Mouse (Mus musculus): ENCODE data around the gene Ptpn6. TPM values are rescaled to one million over a fixed set of nuclear protein-coding genes. Genes with fewer than 3 reads are reported as not detected.
A peak's percentile ranks its signal among the peaks of the same experiment; 100 is the strongest.

Ptpn6 gene
- polyA plus RNA-seq, 1 experiment from 2014 or later: 21.3 TPM

DNA sequence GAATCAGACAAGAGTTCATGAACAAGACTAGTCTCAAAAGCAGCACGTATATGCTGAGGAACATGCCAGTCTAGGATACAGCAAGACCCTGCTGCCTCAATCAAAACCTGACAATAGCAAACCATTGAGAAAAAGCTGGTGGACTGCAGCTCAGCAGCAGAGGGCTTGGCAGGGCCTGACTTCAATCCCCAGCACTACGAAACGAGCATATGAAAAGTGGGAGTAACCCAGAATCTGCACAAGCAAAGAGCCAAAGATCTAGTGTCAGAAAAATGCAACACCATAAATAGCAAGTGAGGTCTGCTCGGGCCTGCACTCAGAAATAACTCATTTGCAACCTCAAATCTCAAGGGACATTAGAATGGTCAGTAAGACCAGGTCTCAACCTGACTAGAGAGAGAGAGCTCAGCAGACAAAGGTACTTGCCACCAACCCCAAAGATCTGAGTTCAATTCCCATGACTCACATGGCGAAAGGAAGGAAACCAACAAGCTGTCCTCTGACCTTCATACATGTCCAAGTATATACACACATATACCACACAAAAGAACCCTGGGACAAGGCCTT lies 32.4 kb downstream of the Ptpn6 start:
- no peak for ATAC-seq (ENCODE audit: low read depth)
- no peak overlapping the region for H3K4me2 ChIP-seq (ENCODE audit: low read depth, low read length)
- peaks cover 31% of the 10 kb centered on the region for H3K36me3 ChIP-seq (ENCODE audit: control insufficient read depth, insufficient read depth, low read length)
- H3K27ac ChIP-seq (ENCODE audit: low read length): no peak overlapping the region
- no peak overlapping the region for H3K9ac ChIP-seq (ENCODE audit: low read length)
- no peaks in the 10 kb centered on the region for H3K27me3 ChIP-seq (ENCODE audit: control insufficient read depth, insufficient read depth, low read depth, low read length)
- WGBS: 78% methylated on average over 5 of the region's 5 CpGs
- H3K4me1 ChIP-seq (replicated peaks; ENCODE audit: control insufficient read depth, insufficient read depth, low read length): peaks cover 12% of the 10 kb centered on the region
- no peak overlapping the region for H3K4me3 ChIP-seq (ENCODE audit: low read length)
- H3K9me3 ChIP-seq (ENCODE audit: control insufficient read depth, low read length): no peaks in the 10 kb centered on the region

DNA sequence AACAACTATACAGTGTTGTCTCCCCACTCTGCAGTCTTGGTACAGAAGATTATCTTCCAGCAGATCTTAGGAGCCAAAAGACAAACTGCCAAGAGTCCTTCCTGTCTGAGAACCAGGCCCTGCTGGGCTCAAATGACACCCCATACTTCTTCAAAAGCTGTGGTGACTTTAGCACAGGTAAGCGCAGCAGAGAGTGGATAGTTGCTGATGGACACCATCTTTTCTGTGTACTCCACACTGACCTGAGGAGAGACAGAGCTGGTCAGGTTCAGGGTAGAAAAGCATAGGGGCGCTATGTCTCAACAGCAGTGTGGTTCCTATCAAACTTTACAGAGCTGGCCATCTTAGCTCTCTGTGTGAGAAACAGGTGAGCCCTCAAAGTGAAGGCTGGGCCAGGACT lies 34.1 kb downstream of the Ptpn6 start:
- H3K4me3 ChIP-seq (ENCODE audit: low read length): no peak overlapping the region
- WGBS: 88% methylated on average over 2 of the region's 2 CpGs
- H3K36me3 ChIP-seq (ENCODE audit: control insufficient read depth, insufficient read depth, low read length): peaks cover 31% of the 10 kb centered on the region
- H3K27me3 ChIP-seq (ENCODE audit: control insufficient read depth, insufficient read depth, low read depth, low read length): no peaks in the 10 kb centered on the region
- no peak overlapping the region for H3K27ac ChIP-seq (ENCODE audit: low read length)
- H3K9ac ChIP-seq (ENCODE audit: low read length): no peak overlapping the region
- no peak for ATAC-seq (ENCODE audit: low read depth)
- H3K4me1 ChIP-seq (replicated peaks; ENCODE audit: control insufficient read depth, insufficient read depth, low read length): no peaks in the 10 kb centered on the region
- no peaks in the 10 kb centered on the region for H3K9me3 ChIP-seq (ENCODE audit: control insufficient read depth, low read length)
- no peak overlapping the region for H3K4me2 ChIP-seq (ENCODE audit: low read depth, low read length)

GRCm38 (mm10) chr6:124703789-124704188 lies 34.7 kb downstream of the Ptpn6 start:
- no peak overlapping the region for H3K27ac ChIP-seq (ENCODE audit: low read length)
- peaks cover 31% of the 10 kb centered on the region for H3K36me3 ChIP-seq (ENCODE audit: control insufficient read depth, insufficient read depth, low read length)
- 67% methylated on average over 7 of the region's 7 CpGs for WGBS

GRCm38 (mm10) chr6:124702784-124703103 lies 35.8 kb downstream of the Ptpn6 start:
- Histone ChIP-seq H3K27ac (ENCODE audit: low read length) (no peak overlapping the region), H3K4me3 (ENCODE audit: low read length) (no peak overlapping the region), H3K9ac (ENCODE audit: low read length) (no peak overlapping the region), H3K36me3 (ENCODE audit: control insufficient read depth, insufficient read depth, low read length) (peaks cover 31% of the 10 kb centered on the region), H3K27me3 (ENCODE audit: control insufficient read depth, insufficient read depth, low read depth, low read length) (no peaks in the 10 kb centered on the region), H3K4me1 (replicated peaks; ENCODE audit: control insufficient read depth, insufficient read depth, low read length) (no peaks in the 10 kb centered on the region), H3K4me2 (ENCODE audit: low read depth, low read length) (no peak overlapping the region), H3K9me3 (ENCODE audit: control insufficient read depth, low read length) (no peaks in the 10 kb centered on the region)
- WGBS: 39% methylated on average over 3 of the region's 3 CpGs
- ATAC-seq (ENCODE audit: low read depth): peak; percentile 59

More at GRCm38 (mm10) chr6:124703789-124704188, 34.7 kb downstream of the Ptpn6 start:
- Histone ChIP-seq H3K4me3 (ENCODE audit: low read length) (no peak overlapping the region), H3K27me3 (ENCODE audit: control insufficient read depth, insufficient read depth, low read depth, low read length) (no peaks in the 10 kb centered on the region), H3K4me2 (ENCODE audit: low read depth, low read length) (no peak overlapping the region), H3K9ac (ENCODE audit: low read length) (no peak overlapping the region), H3K4me1 (replicated peaks; ENCODE audit: control insufficient read depth, insufficient read depth, low read length) (no peaks in the 10 kb centered on the region), H3K9me3 (ENCODE audit: control insufficient read depth, low read length) (no peaks in the 10 kb centered on the region)
- no peak for ATAC-seq (ENCODE audit: low read depth)

GRCm38 (mm10) chr6:124702102-124702783 lies 36.3 kb downstream of the Ptpn6 start:
- Histone ChIP-seq H3K27me3 (ENCODE audit: control insufficient read depth, insufficient read depth, low read depth, low read length) (no peaks in the 10 kb centered on the region), H3K36me3 (ENCODE audit: control insufficient read depth, insufficient read depth, low read length) (peaks cover 31% of the 10 kb centered on the region), H3K4me1 (replicated peaks; ENCODE audit: control insufficient read depth, insufficient read depth, low read length) (no peaks in the 10 kb centered on the region), H3K9me3 (ENCODE audit: control insufficient read depth, low read length) (no peaks in the 10 kb centered on the region), H3K27ac (ENCODE audit: low read length) (no peak overlapping the region), H3K9ac (ENCODE audit: low read length) (no peak overlapping the region), H3K4me2 (ENCODE audit: low read depth, low read length) (no peak overlapping the region), H3K4me3 (ENCODE audit: low read length) (no peak overlapping the region)
- ATAC-seq (ENCODE audit: low read depth): 0 out of 2 replicates have a peak, but pooled peaks have one; percentile 11
- 90% methylated on average over 17 of the region's 17 CpGs for WGBS

- H3K27me3 ChIP-seq (ENCODE audit: control insufficient read depth, insufficient read depth, low read depth, low read length): no peaks in the 10 kb centered on the region
- no peak overlapping the region for H3K9ac ChIP-seq (ENCODE audit: low read length)
- ATAC-seq (ENCODE audit: low read depth): no peak
- H3K4me2 ChIP-seq (ENCODE audit: low read depth, low read length): no peak overlapping the region
- H3K9me3 ChIP-seq (ENCODE audit: control insufficient read depth, low read length): no peaks in the 10 kb centered on the region
- no peaks in the 10 kb centered on the region for H3K4me1 ChIP-seq (replicated peaks; ENCODE audit: control insufficient read depth, insufficient read depth, low read length)
- H3K4me3 ChIP-seq (ENCODE audit: low read length): no peak overlapping the region
- no peak overlapping the region for H3K27ac ChIP-seq (ENCODE audit: low read length)
- H3K36me3 ChIP-seq (ENCODE audit: control insufficient read depth, insufficient read depth, low read length): peaks cover 31% of the 10 kb centered on the region
- 69% methylated on average over 8 of the region's 8 CpGs for WGBS
Measured at GRCm38 (mm10) chr6:124701338-124701737, 37.2 kb downstream of the Ptpn6 start.

GRCm38 (mm10) chr6:124699962-124700610 lies 38.4 kb downstream of the Ptpn6 start:
- H3K36me3 ChIP-seq (ENCODE audit: control insufficient read depth, insufficient read depth, low read length): peaks cover 27% of the 10 kb centered on the region

GRCm38 (mm10) chr6:124699366-124699765 lies 39.1 kb downstream of the Ptpn6 start:
- H3K9me3 ChIP-seq (ENCODE audit: control insufficient read depth, low read length): no peaks in the 10 kb centered on the region
- no peak overlapping the region for H3K27ac ChIP-seq (ENCODE audit: low read length)
- H3K36me3 ChIP-seq (ENCODE audit: control insufficient read depth, insufficient read depth, low read length): peaks cover 20% of the 10 kb centered on the region
- H3K9ac ChIP-seq (ENCODE audit: low read length): no peak overlapping the region
- peaks cover 5% of the 10 kb centered on the region; the same call in 1 of the 2 replicates for H3K4me1 ChIP-seq (replicated peaks; ENCODE audit: control insufficient read depth, insufficient read depth, low read length)
- H3K27me3 ChIP-seq (ENCODE audit: control insufficient read depth, insufficient read depth, low read depth, low read length): no peaks in the 10 kb centered on the region
- 80% methylated on average over 4 of the region's 4 CpGs for WGBS
- no peak overlapping the region for H3K4me3 ChIP-seq (ENCODE audit: low read length)
- no peak overlapping the region for H3K4me2 ChIP-seq (ENCODE audit: low read depth, low read length)
- no peak for ATAC-seq (ENCODE audit: low read depth)

More at GRCm38 (mm10) chr6:124699962-124700610, 38.4 kb downstream of the Ptpn6 start:
- peak; percentile 82 for ATAC-seq (ENCODE audit: low read depth)
- Histone ChIP-seq H3K4me2 (ENCODE audit: low read depth, low read length) (no peak overlapping the region), H3K9me3 (ENCODE audit: control insufficient read depth, low read length) (no peaks in the 10 kb centered on the region), H3K4me1 (replicated peaks; ENCODE audit: control insufficient read depth, insufficient read depth, low read length) (no peaks in the 10 kb centered on the region), H3K4me3 (ENCODE audit: low read length) (no peak overlapping the region), H3K9ac (ENCODE audit: low read length) (no peak overlapping the region), H3K27ac (ENCODE audit: low read length) (no peak overlapping the region), H3K27me3 (ENCODE audit: control insufficient read depth, insufficient read depth, low read depth, low read length) (no peaks in the 10 kb centered on the region)
- WGBS: 72% methylated on average over 11 of the region's 11 CpGs

DNA sequence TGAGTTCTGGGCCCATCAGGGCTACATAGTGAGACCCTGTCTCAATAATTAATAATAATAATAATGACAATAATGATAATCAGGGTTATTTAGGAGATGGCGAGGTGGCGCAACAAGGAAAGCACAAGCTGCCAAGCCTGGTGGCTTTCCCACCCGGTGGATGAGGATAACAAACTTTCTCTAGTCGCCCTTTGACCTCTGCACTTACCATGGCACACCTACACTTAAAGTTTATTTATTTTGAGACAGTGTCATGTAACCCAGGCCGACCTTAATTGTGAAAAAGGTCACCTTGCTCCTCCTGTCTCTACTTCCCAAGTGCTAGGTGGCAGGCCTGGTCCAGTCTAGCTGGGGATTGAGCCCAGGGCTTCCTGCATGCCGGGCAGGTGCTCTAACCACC lies 39.8 kb downstream of the Ptpn6 start:
- no peaks in the 10 kb centered on the region for H3K9me3 ChIP-seq (ENCODE audit: control insufficient read depth, low read length)
- H3K4me1 ChIP-seq (replicated peaks; ENCODE audit: control insufficient read depth, insufficient read depth, low read length): peaks cover 12% of the 10 kb centered on the region
- ATAC-seq (ENCODE audit: low read depth): no peak
- H3K27ac ChIP-seq (ENCODE audit: low read length): no peak overlapping the region
- peaks cover 14% of the 10 kb centered on the region for H3K36me3 ChIP-seq (ENCODE audit: control insufficient read depth, insufficient read depth, low read length)
- H3K4me2 ChIP-seq (ENCODE audit: low read depth, low read length): no peak overlapping the region
- H3K9ac ChIP-seq (ENCODE audit: low read length): no peak overlapping the region
- no peaks in the 10 kb centered on the region for H3K27me3 ChIP-seq (ENCODE audit: control insufficient read depth, insufficient read depth, low read depth, low read length)
- H3K4me3 ChIP-seq (ENCODE audit: low read length): no peak overlapping the region
- 60% methylated on average over 6 of the region's 6 CpGs for WGBS

All from lung, embryonic 16.5 days (tissue).